In genomic region chr12:53042739-53043138, GRCm38 (mm10) we compare ENCODE assay signal across 9 mouse cellular contexts.
DNase-seq lines count a peak whose midpoint lies in the region; ATAC-seq lines count a peak whose summit lies in the region.
"Had no signal": no experiment of that assay in that cellular context is flagged by ENCODE, and none has a peak within 500 bp of the region (broad histone marks: within the 10 kb centered on the region; RNA-seq: fewer than 3 reads in every experiment).

No protein-coding gene starts in this region.

- H3K9me3 ChIP-seq in midbrain, embryonic 10.5 days (replicated peaks), result no peaks in the 10 kb centered on the region
- no peaks in the 10 kb centered on the region for H3K9me3 ChIP-seq in midbrain, embryonic 13.5 days
- no peaks in the 10 kb centered on the region for H3K9me3 ChIP-seq in forebrain, embryonic 14.5 days (replicated peaks; ENCODE audit: control insufficient read depth, low read length)
- H3K9me3 ChIP-seq: neural tube, embryonic 12.5 days had no signal

- no peaks in the 10 kb centered on the region for H3K27me3 ChIP-seq in midbrain, embryonic 10.5 days (ENCODE audit: low read depth, poor library complexity, severe bottlenecking)
- no peaks in the 10 kb centered on the region for H3K27me3 ChIP-seq in midbrain, embryonic 13.5 days
- H3K27me3 ChIP-seq in forebrain, embryonic 14.5 days (replicated peaks; ENCODE audit: control insufficient read depth, insufficient read depth, low read length), result no peaks in the 10 kb centered on the region
- H3K27me3 ChIP-seq: neural tube, embryonic 12.5 days had no signal

- no peaks in the 10 kb centered on the region; the same call in 1 of the 2 replicates for H3K36me3 ChIP-seq in midbrain, embryonic 10.5 days
- peaks cover 4% of the 10 kb centered on the region; the same call in 1 of the 2 replicates for H3K36me3 ChIP-seq in midbrain, embryonic 13.5 days
- no peaks in the 10 kb centered on the region for H3K36me3 ChIP-seq in forebrain, embryonic 14.5 days (ENCODE audit: control insufficient read depth, insufficient read depth, low read length)
- H3K36me3 ChIP-seq: neural tube, embryonic 12.5 days had no signal

- no peak overlapping the region for H3K4me2 ChIP-seq in midbrain, embryonic 13.5 days (replicated peaks)
- H3K4me2 ChIP-seq in forebrain, embryonic 14.5 days (ENCODE audit: low read length), result no peak overlapping the region
- H3K4me2 ChIP-seq: neural tube, embryonic 12.5 days had no signal

- WGBS in midbrain, embryonic 10.5 days, result 20% methylated on average over 5 of the region's 5 CpGs
- WGBS in midbrain, embryonic 13.5 days, result 19% methylated on average over 5 of the region's 5 CpGs
- 13% methylated on average over 5 of the region's 5 CpGs for whole genome bisulfite sequencing in forebrain, embryonic 14.5 days

- ATAC-seq in midbrain, embryonic 13.5 days, result no peak
- ATAC-seq in forebrain, embryonic 14.5 days, result peak; percentile 57; the same call in 1 of the 2 replicates

- no peak overlapping the region for H3K4me3 ChIP-seq in midbrain, embryonic 10.5 days
- no peak overlapping the region for H3K4me3 ChIP-seq in midbrain, embryonic 13.5 days (replicated peaks)
- H3K4me3 ChIP-seq in forebrain, embryonic 14.5 days (ENCODE audit: low read depth, low read length), result no peak overlapping the region
- H3K4me3 ChIP-seq: neural tube, embryonic 12.5 days had no signal

- DNase-seq in heart, adult 18-20 months, result peak; percentile 3 to 45
- DNase-seq in heart, adult 11 months, result no peak
- peak; percentile 66 for DNase-seq in midbrain, embryonic 10.5 days (ENCODE audit: low spot score)
- DNase-seq in NIH3T3 (ENCODE audit: low read depth), result peak; percentile 78
- peak; percentile 84 for DNase-seq in forebrain, embryonic 14.5 days (ENCODE audit: low spot score)
- DNase-seq in naive thymus-derived CD4-positive, alpha-beta T cell, adult 2 months (ENCODE audit: low read depth), result peak; percentile 2
- DNase-seq in frontal cortex, postnatal 25 days (ENCODE audit: low spot score in 2 of 2), result no peak

- H3K4me1 ChIP-seq in midbrain, embryonic 10.5 days, result peaks cover 18% of the 10 kb centered on the region
- H3K4me1 ChIP-seq in midbrain, embryonic 13.5 days (replicated peaks), result 0 out of 2 replicates have a peak, but pooled peaks cover 3% of the 10 kb centered on the region
- no peaks in the 10 kb centered on the region for H3K4me1 ChIP-seq in forebrain, embryonic 14.5 days (ENCODE audit: control insufficient read depth, insufficient read depth, low read length)
- H3K4me1 ChIP-seq: neural tube, embryonic 12.5 days had no signal

- H3K9ac ChIP-seq in midbrain, embryonic 13.5 days (replicated peaks), result no peak overlapping the region
- H3K9ac ChIP-seq in forebrain, embryonic 14.5 days (ENCODE audit: low read length), result no peak overlapping the region
- H3K9ac ChIP-seq: neural tube, embryonic 12.5 days had no signal

- 0 out of 2 replicates have a peak overlapping the region, but pooled peaks have one; percentile 64 for H3K27ac ChIP-seq in midbrain, embryonic 10.5 days (replicated peaks)
- H3K27ac ChIP-seq in midbrain, embryonic 13.5 days, result no peak overlapping the region
- H3K27ac ChIP-seq in forebrain, embryonic 14.5 days (ENCODE audit: low read depth, low read length), result no peak overlapping the region
- H3K27ac ChIP-seq: neural tube, embryonic 12.5 days had no signal

Comparison
In these comparisons a context has a peak if more than half of its experiments do, and no peak if none do; other contexts are left out.
1. DNase-seq: peak in heart, adult 18-20 months (2 of 2), midbrain, embryonic 10.5 days (single experiment), NIH3T3 (single experiment), forebrain, embryonic 14.5 days (single experiment) and naive thymus-derived CD4-positive, alpha-beta T cell, adult 2 months (single experiment); none in heart, adult 11 months (single experiment) and frontal cortex, postnatal 25 days (0 of 2).